Mouse (Mus musculus) ES-E14 (cell line): Measurements from ENCODE around the gene Mt1.

Experiments used
- CHD2 ChIP-seq: IDR thresholded peaks from 2 replicates; pipeline ENCODE4 v1.6.1; 2014; ENCODE audit warnings: mild to moderate bottlenecking, low read depth, low read length, inconsistent platforms
- HCFC1 ChIP-seq: IDR thresholded peaks from 2 replicates; pipeline ENCODE4 v1.6.1; 2012; ENCODE audit warnings: low read length, inconsistent platforms, borderline replicate concordance; ENCODE audit not compliant: insufficient read depth
- MAFK ChIP-seq: IDR thresholded peaks from 2 replicates; pipeline ENCODE4 v1.6.1; 2014; ENCODE audit warnings: mild to moderate bottlenecking, low read depth, low read length, inconsistent platforms; ENCODE audit not compliant: insufficient read depth
- ZC3H11A ChIP-seq: IDR thresholded peaks from 2 replicates; pipeline ENCODE4 v1.6.1; 2012; ENCODE audit warnings: low read depth, mild to moderate bottlenecking, inconsistent platforms, low read length, borderline replicate concordance

DNA sequence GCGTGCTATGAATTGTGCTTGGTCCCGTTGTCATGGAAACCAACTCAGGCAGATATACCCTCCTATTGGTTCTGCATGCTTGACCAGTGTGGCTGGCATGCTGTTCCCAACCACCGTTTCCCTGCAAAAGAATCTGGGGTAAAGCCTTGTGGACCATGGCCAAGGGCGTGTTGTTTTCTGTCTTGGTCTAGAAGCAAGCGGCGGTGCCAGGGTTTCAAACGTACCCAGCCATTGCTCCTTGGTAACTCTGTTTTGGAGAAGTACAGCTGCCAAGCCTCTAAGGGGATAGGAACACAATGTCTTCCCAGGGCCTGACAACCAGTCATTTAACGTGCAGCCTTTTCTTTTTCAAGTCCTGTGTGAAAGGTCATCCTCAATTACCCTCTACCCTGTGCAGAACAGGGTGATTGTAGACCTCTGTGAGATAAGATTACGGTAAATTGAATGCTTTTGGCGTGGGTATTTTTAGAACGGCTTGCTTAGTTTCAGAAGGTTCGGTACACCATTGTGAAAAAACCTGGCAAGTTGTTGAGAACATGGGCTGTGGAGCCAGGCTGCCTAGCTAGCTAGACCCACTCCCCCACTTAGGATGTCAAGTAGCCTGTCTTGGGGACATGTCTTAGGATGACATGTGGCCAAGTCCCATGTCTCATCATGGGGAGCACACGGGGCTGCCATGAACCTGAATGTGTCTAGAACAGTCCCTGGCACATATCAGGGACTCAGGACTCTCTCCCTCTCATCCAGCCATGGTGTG, 10.6 kb downstream of the Mt1 start:
- TF ChIP-seq CHD2 (no peak), MAFK (no peak), ZC3H11A (no peak), HCFC1 (no peak)
